12 mouse cellular contexts compared by ENCODE assay signal in genomic region chr12:83337776-83338149, GRCm38 (mm10).
A peak's percentile ranks its signal among the peaks of the same experiment; 100 is the strongest.
DNase-seq lines count a peak whose midpoint lies in the region; ATAC-seq and TF ChIP-seq lines count a peak whose summit lies in the region.
"Had no signal": no experiment of that assay in that cellular context is flagged by ENCODE, and none has a peak within 500 bp of the region (broad histone marks: within the 10 kb centered on the region; RNA-seq: fewer than 3 reads in every experiment).

No protein-coding gene starts in this region.

- H3K9me3 ChIP-seq in lung, embryonic 14.5 days (ENCODE audit: low read depth, low read length): no peaks in the 10 kb centered on the region
- no peaks in the 10 kb centered on the region for H3K9me3 ChIP-seq in forebrain, embryonic 15.5 days

- H3K4me2 ChIP-seq in lung, embryonic 14.5 days: 0 out of 2 replicates have a peak overlapping the region, but pooled peaks have one; percentile 7
- H3K4me2 ChIP-seq in forebrain, embryonic 15.5 days (replicated peaks): no peak overlapping the region

- no peak overlapping the region for H3K27ac ChIP-seq in lung, embryonic 14.5 days (ENCODE audit: low read depth)
- H3K27ac ChIP-seq in forebrain, embryonic 15.5 days (replicated peaks): peak overlapping the region; percentile 74

- ATAC-seq in lung, embryonic 14.5 days (ENCODE audit: insufficient read depth): no peak
- ATAC-seq in forebrain, embryonic 15.5 days (replicated peaks): no peak
- peak; percentile 63 for ATAC-seq in megakaryocyte progenitor cell, adult 5-6 weeks (replicated peaks; ENCODE audit: poor library complexity)
- ATAC-seq: inflammation-experienced regulatory T-cells, adult 6 months; Patski had no signal

- 21% methylated on average over 7 of the region's 7 CpGs for WGBS in lung, embryonic 14.5 days
- WGBS in forebrain, embryonic 15.5 days: 32% methylated on average over 7 of the region's 7 CpGs

- H3K4me3 ChIP-seq in lung, embryonic 14.5 days (ENCODE audit: low read depth, low read length): no peak overlapping the region
- no peak overlapping the region for H3K4me3 ChIP-seq in forebrain, embryonic 15.5 days

- no peaks in the 10 kb centered on the region for H3K36me3 ChIP-seq in lung, embryonic 14.5 days (ENCODE audit: insufficient read depth)
- H3K36me3 ChIP-seq in forebrain, embryonic 15.5 days: no peaks in the 10 kb centered on the region

- DNase-seq in lung, embryonic 14.5 days: no peak
- no peak for DNase-seq in lung, postnatal 25 days (ENCODE audit: low spot score)
- DNase-seq in retina, embryonic 14.5 days (ENCODE audit: low spot score): peak; percentile 32
- no peak for DNase-seq in c-Kit-positive CD71-positive TER-119-positive erythroid progenitor cells, embryonic 14.5 days (ENCODE audit: low spot score)
- no peak for DNase-seq in right cerebral cortex, postnatal 4 days
- DNase-seq in adrenal gland, postnatal 36 days: no peak
- DNase-seq: cerebellum, adult 9-10 months; lung, postnatal 10 days had no signal

- no peaks in the 10 kb centered on the region for H3K4me1 ChIP-seq in lung, embryonic 14.5 days (ENCODE audit: insufficient read depth)
- H3K4me1 ChIP-seq in forebrain, embryonic 15.5 days: peaks cover 32% of the 10 kb centered on the region

- TF ChIP-seq CTCF in lung, embryonic 14.5 days (IDR thresholded peaks at IDR 0.05; ENCODE audit: low read depth): no peak

- no peak overlapping the region for H3K9ac ChIP-seq in lung, embryonic 14.5 days
- no peak overlapping the region for H3K9ac ChIP-seq in forebrain, embryonic 15.5 days (replicated peaks)

- H3K27me3 ChIP-seq in lung, embryonic 14.5 days (ENCODE audit: insufficient read depth, low read length): no peaks in the 10 kb centered on the region
- no peaks in the 10 kb centered on the region for H3K27me3 ChIP-seq in forebrain, embryonic 15.5 days
